Mouse (Mus musculus): ENCODE results near the gene Rasgef1b.

Rasgef1b gene

GRCm38 (mm10) chr5:99728649-99729212 lies at the start of gene Rasgef1b:
TSS of gene Rasgef1b (minus strand) at chr5:99729065.
- peak; percentile 55 for DNase-seq (ENCODE audit: low spot score)

- no peak for DNase-seq (ENCODE audit: low spot score)
These were observed 46.5 kb upstream of the Rasgef1b start for GRCm38 (mm10) chr5:99775342-99775741.

DNA sequence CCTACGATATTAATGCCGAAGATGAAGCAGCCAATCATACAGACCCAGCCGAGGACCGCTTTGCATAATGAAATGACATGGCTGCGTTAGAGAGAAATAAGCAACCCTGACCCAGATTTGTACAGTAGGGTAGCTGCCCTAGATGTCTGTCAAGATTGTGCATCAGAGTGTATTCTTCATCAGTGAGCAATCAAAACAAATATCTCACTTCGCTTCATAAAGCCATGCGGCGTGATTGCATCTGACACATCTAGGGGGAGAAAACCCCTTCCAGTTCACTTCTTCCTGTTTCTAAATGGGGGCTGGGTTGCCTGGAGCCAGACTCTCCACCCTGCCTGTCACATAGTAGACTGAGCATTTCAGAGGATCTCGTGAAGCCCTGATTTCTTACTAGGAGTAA lies 44.4 kb upstream of the Rasgef1b start:
- no peak for DNase-seq (ENCODE audit: low spot score)

- no peak for DNase-seq (ENCODE audit: low spot score)
These were observed 35.4 kb upstream of the Rasgef1b start for GRCm38 (mm10) chr5:99764246-99764645.

DNA sequence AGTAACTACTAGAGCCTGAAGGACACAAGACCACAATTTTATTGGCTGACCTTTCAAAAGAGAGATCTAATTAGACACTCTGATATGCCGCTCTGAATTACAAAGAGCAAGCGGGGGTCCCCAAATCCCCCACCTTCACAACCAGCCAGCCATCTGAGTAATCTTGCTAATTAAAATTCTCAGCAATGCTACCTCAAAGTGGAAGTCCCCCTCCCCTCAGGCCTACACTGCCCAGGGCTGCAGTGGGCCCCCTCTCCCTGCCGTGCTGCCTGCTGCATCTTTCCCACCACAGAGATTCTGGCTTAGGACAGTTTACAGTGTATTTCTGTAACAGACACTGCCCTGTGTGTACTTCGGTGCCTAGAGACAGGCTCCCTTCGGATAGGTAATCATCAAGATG lies 30.0 kb upstream of the Rasgef1b start:
- DNase-seq (ENCODE audit: low spot score): no peak

DNA sequence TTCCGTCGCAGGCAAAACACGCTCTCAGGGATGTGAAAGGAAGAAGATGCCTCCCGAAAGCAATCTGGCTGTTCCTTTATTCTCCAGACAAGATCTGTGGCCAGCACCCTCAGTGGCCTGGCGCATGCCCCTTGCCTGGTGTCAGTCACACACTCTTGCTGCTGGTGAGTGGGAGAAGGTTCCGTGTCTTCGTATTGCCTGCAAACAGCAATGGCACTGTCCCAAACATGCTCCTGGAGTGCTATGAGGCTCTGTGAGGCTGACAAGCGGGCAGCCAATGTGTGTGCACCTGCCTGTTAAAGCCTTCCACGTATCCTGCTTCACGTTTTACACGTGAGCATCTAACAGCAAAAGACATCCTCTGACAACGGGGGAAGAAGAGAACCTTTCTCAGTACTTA lies 25.0 kb upstream of the Rasgef1b start:
- DNase-seq (ENCODE audit: low spot score): no peak

GRCm38 (mm10) chr5:99753368-99753767 lies 24.5 kb upstream of the Rasgef1b start:
- no peak for DNase-seq (ENCODE audit: low spot score)

DNA sequence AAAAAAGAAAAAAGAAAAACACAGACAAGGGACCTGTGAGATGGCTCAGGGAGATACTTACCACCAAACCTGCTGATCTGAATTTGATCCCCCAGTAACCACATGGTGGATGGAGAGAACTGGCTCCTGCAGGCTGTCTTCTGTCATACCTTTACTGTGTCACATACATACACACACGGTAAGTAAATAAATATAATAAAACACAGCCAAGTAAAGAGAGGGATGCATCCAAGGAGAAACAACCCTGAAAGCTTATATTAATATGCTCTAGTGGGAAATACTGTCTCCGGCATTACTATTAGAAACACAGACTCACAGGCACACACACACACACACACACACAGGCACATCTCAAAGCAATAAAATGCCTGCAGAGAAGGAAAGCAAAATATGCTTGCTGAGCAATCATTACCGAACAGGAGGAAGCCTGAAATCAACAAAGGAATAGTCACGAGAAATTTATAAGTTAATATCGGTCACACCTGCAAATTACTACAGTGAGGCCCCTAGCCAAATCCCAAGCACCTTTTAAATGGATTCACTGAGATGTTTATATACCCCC lies 23.9 kb upstream of the Rasgef1b start:
- DNase-seq (ENCODE audit: low spot score): no peak

DNA sequence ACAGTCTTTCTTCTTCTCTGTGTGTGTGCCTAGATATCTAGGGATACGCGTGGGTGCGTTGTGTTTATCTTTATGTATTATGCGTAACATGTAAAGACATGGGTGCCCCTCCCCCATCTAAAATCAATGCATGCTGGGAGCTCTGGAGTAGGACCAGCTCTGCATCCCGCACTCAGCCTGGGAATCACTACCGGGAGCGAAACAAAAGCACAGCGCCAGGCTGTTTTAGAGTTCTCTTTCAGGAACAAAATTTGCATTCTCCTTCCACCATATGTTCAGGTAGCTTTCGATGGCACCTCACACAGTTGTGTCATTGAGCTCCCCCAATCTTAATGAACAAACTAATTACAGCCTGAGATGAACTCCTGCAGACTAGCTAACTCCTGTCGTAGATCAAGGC lies 19.6 kb upstream of the Rasgef1b start:
- no peak for DNase-seq (ENCODE audit: low spot score)

- no peak for DNase-seq (ENCODE audit: low spot score)
These were observed 17.2 kb upstream of the Rasgef1b start for GRCm38 (mm10) chr5:99746087-99746486.

DNA sequence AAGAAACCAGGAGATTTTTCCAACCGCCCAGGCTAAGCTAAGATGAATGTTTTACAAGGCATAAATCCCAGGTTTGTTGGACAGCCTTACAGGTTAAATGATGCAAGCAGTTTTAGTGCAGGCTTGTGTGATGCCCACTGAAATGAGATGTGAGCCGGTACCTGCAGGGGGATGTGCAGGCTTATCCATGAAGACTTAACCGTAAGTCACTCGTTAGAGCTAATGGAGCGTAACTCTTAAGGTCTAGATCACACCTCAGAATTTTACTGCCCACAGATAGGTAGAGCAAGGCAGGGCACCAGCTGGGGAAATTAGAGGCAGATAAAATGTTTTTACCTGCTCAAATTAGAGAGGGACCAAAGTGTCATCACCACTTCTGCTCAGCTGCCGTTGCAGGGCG lies 14.0 kb upstream of the Rasgef1b start:
- DNase-seq (ENCODE audit: low spot score): no peak

GRCm38 (mm10) chr5:99742056-99742455 lies 13.2 kb upstream of the Rasgef1b start:
- no peak for DNase-seq (ENCODE audit: low spot score)

DNA sequence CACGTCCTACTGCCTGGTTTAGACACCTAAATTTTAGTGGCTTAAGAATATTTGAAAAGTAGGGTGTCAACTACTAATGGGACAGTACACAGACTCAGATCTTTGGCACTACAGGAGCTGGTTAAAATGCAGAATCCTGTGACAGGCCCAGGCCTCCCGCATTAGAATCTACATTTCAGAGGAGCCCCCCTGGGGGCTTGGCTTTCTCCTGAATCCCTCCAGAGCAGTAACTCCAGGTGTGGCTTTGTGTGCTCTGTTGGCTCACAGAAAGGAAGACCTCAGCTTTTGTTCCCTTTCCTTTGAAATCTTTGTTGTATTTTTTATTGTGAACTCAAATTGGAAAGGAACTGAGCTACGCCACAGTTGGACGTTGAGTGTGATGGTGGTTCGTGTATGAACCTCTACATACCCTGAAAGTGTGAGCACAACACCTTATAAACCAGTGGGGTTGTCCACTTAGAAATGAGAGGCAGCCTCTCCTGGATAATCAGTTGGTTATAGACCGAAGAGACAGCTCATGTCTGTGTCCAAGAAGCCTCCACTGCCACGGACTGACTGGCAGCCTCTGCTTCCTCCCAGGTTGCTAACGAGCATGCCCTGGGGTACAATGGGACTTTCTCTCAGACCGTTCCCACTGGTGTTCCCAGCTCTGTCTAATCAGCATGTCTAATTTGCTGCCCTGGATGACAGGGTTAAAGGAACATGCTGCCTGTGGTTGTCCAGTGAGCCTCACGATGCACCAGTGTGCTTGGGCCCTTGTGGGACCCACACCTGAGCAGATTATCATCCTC lies 9.3 kb upstream of the Rasgef1b start:
- no peak for DNase-seq (ENCODE audit: low spot score)

GRCm38 (mm10) chr5:99729931-99730330 lies 1.1 kb upstream of the Rasgef1b start:
- no peak for DNase-seq (ENCODE audit: low spot score)

- DNase-seq (ENCODE audit: low spot score): no peak
These were observed 557 bp upstream of the Rasgef1b start for GRCm38 (mm10) chr5:99729361-99729882.

GRCm38 (mm10) chr5:99728027-99728451 lies 826 bp downstream of the Rasgef1b start:
- DNase-seq (ENCODE audit: low spot score): no peak

DNA sequence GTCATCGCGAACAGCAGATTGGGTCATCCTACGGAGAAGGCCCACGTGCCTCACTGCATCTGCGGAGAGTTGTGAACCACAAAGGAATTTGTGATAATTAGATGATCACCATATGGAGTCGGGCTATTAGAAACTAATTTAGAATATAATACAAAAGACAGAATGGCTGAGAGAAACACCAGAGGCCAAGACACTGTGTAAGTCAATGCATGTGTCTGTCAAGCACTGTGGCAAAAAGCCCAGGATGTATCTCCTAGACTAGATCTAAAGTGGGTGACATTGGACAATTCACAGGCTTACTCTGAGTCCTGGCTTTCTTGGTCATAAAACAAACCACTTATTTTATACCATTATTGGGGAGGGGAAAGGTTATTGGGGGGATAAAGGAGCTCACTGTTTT lies 4.9 kb downstream of the Rasgef1b start:
- DNase-seq (ENCODE audit: low spot score): no peak

DNA sequence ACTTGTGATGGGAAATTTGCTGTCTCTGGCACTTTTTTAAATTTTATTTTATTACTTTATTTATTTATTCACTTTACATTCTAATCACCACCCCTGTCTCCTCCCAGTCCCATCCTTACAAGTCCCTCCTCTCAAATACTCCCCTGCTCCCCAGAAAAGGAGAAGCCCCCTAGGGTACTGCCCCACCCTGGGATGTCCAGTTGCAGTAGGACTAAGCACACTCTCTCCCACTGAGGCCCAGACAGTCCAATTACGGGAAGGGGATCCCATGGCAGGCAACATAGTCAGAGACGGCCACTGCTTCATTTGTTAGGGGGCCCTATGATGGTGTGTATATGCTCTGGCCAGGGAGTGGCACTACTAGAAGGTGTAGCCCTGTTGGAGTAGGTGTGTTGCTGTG lies 6.6 kb downstream of the Rasgef1b start:
- DNase-seq (ENCODE audit: low spot score): no peak

GRCm38 (mm10) chr5:99720554-99720953 lies 8.3 kb downstream of the Rasgef1b start:
- no peak for DNase-seq (ENCODE audit: low spot score)

DNA sequence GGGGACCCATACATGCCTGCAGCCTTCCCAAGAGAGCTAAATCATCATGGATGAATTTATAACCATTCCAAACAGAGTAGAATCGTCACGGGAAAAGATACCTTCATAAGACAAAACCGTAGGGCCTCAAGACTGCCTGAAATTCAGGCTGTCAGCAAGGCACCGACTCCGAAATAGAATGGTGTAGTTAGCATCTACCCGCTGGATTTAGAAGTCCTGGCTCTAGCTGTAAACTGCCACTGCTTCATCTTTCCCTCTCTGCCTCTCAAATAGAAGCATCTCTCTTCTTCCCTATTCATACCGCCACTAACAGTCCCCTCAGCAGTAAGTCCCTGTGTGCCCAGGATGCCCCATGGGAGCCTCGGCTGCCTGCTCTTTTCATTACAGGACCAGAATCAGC lies 10.9 kb downstream of the Rasgef1b start:
- DNase-seq (ENCODE audit: low spot score): no peak

DNA sequence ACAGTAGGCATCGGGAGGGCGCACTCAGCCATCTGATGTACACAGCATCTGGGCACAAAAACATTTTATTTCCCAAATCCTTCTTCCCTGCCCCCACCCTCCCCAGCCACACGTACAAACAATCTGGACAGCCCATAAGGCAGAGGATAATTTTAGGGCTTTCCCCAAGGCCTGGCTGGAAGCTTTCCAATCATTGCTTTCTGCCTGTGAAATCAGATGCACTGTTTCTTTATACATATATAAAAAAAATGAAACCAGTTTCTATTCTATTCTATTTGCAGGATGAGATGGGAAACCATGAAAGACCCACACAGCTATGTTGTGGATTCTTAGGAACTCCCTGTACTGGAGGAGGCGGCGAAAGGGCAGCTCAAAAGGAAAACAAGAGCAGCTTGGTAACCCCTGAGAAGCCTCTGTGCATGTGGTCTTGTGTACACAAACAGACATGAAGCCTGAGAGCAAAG lies 13.6 kb downstream of the Rasgef1b start:
- no peak for DNase-seq (ENCODE audit: low spot score)

DNA sequence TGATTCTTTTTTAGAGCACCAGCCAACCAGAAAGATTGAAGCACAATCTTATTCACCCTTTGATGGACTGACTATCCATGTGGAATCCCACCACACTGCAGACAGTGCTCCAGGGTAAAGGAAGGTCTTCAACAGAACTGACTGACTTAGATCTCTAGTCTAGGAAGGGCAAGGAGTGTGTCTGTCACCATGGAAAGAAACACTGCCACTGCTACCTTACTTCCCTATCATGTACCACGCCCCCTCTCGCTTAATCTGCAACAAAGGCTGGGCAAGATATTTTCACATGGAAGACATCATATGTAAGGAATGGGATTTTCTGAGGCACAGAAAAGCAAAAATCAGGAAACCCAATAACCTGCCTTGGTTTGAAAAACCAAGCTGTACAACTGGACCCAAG lies 16.9 kb downstream of the Rasgef1b start:
- DNase-seq (ENCODE audit: low spot score): no peak

- peak; percentile 10 for DNase-seq (ENCODE audit: low spot score)
These were observed 20.2 kb downstream of the Rasgef1b start for GRCm38 (mm10) chr5:99708706-99709105.
